28 mouse cellular contexts compared by ENCODE assay signal in genomic region chr2:159088196-159088595, GRCm38 (mm10).
DNase-seq lines count a peak whose midpoint lies in the region; ATAC-seq lines count a peak whose summit lies in the region.
"Had no signal": no experiment of that assay in that cellular context is flagged by ENCODE, and none has a peak within 500 bp of the region (broad histone marks: within the 10 kb centered on the region; RNA-seq: fewer than 3 reads in every experiment).

No protein-coding gene starts in this region.

- H3K27me3 ChIP-seq in liver, embryonic 11.5 days (replicated peaks; ENCODE audit: control insufficient read depth, insufficient read depth, low read length): no peaks in the 10 kb centered on the region
- H3K27me3 ChIP-seq: CH12.LX; embryonic facial prominence, embryonic 13.5 days; embryonic facial prominence, embryonic 15.5 days; forebrain, embryonic 12.5 days; Patski had no signal

- no peak overlapping the region for H3K27ac ChIP-seq in liver, embryonic 11.5 days (ENCODE audit: low read depth, low read length)
- H3K27ac ChIP-seq: embryonic facial prominence, embryonic 13.5 days; embryonic facial prominence, embryonic 15.5 days; forebrain, embryonic 10.5 days; forebrain, embryonic 12.5 days had no signal

- no peaks in the 10 kb centered on the region for H3K36me3 ChIP-seq in liver, embryonic 11.5 days (ENCODE audit: control insufficient read depth, insufficient read depth, low read length)
- H3K36me3 ChIP-seq: embryonic facial prominence, embryonic 13.5 days; embryonic facial prominence, embryonic 15.5 days; forebrain, embryonic 10.5 days; forebrain, embryonic 12.5 days; G1E had no signal

- 78% methylated on average over 4 of the region's 4 CpGs for WGBS in liver, embryonic 11.5 days

- H3K4me3 ChIP-seq in liver, embryonic 11.5 days (ENCODE audit: low read depth, low read length): no peak overlapping the region
- H3K4me3 ChIP-seq: embryonic facial prominence, embryonic 13.5 days; embryonic facial prominence, embryonic 15.5 days; erythroblast, embryonic 14.5 days; forebrain, embryonic 10.5 days; forebrain, embryonic 12.5 days had no signal

- H3K4me1 ChIP-seq in liver, embryonic 11.5 days (replicated peaks; ENCODE audit: control insufficient read depth, insufficient read depth, low read length): no peaks in the 10 kb centered on the region
- H3K4me1 ChIP-seq: embryonic facial prominence, embryonic 13.5 days; embryonic facial prominence, embryonic 15.5 days; forebrain, embryonic 10.5 days; forebrain, embryonic 12.5 days had no signal

- no peak overlapping the region for H3K9ac ChIP-seq in liver, embryonic 11.5 days (ENCODE audit: low read depth, low read length)
- H3K9ac ChIP-seq: embryonic facial prominence, embryonic 13.5 days; embryonic facial prominence, embryonic 15.5 days; forebrain, embryonic 12.5 days had no signal

- H3K9me3 ChIP-seq in liver, embryonic 11.5 days (ENCODE audit: control insufficient read depth, low read length): no peaks in the 10 kb centered on the region
- H3K9me3 ChIP-seq: embryonic facial prominence, embryonic 13.5 days; embryonic facial prominence, embryonic 15.5 days; forebrain, embryonic 10.5 days; forebrain, embryonic 12.5 days had no signal

- ATAC-seq in liver, embryonic 11.5 days (replicated peaks; ENCODE audit: low FRiP score): no peak
- ATAC-seq: activated CD4-positive, CD25-positive, alpha-beta regulatory T cell, adult 4 months; CD4-positive, CD25-positive, alpha-beta regulatory T cell, adult 4 months; forebrain, embryonic 14.5 days; forebrain, embryonic 16.5 days; Patski had no signal

- DNase-seq in adrenal gland, adult (ENCODE audit: inconsistent age in 2 of 2, low spot score in 1 of 2): peak; percentile 77 to 88
- DNase-seq in adrenal gland, postnatal 4 days (ENCODE audit: low spot score in 2 of 2): no peak
- peak; percentile 80 for DNase-seq in adrenal gland, adult 2 months
- peak; percentile 40 for DNase-seq in adrenal gland, postnatal 10 days
- peak; percentile 51 for DNase-seq in adrenal gland, postnatal 25 days
- no peak for DNase-seq in kidney, postnatal 14 days
- DNase-seq in liver, embryonic 11.5 days (ENCODE audit: low spot score): no peak
- DNase-seq in c-Kit-positive CD71-positive TER-119-positive erythroid progenitor cells, embryonic 14.5 days (ENCODE audit: low spot score): no peak
- DNase-seq: B cell, adult 2 months; cerebellum, adult 11 months; cerebellum, adult 18-20 months; cerebellum, adult 8-10 months; cerebellum, adult 9-11 months; cerebellum, postnatal 14 days; cerebellum, postnatal 36 days; embryo, embryonic 11 days had no signal

- no peak overlapping the region for H3K4me2 ChIP-seq in liver, embryonic 11.5 days
- H3K4me2 ChIP-seq: embryonic facial prominence, embryonic 13.5 days; embryonic facial prominence, embryonic 15.5 days; forebrain, embryonic 12.5 days had no signal

Comparison
In these comparisons a context has a peak if more than half of its experiments do, and no peak if none do; other contexts are left out.
1. DNase-seq: peak in adrenal gland, adult (2 of 2), adrenal gland, adult 2 months (single experiment), adrenal gland, postnatal 10 days (single experiment) and adrenal gland, postnatal 25 days (single experiment); none in adrenal gland, postnatal 4 days (0 of 2), kidney, postnatal 14 days (single experiment), liver, embryonic 11.5 days (single experiment) and c-Kit-positive CD71-positive TER-119-positive erythroid progenitor cells, embryonic 14.5 days (single experiment).